Mouse (Mus musculus) testis, adult 10 weeks (tissue): ENCODE measurements around the gene Zfp345. TPM values are rescaled to one million over a fixed set of nuclear protein-coding genes. Genes with fewer than 3 reads are reported as not detected.

Experiments
- polyA plus RNA-seq: library from polyadenylated mRNA; stranded (reverse); fragments of 350-450 nt; fragmentation: Illumina TruSeq; extraction: RNeasy Lipid Tissue Mini Kit (QIAGEN cat#74804); gene quantifications from one replicate; pipeline ENCODE4 v1.2.3, GENCODE M21; 2014; ENCODE audit warnings: low read depth, low replicate concordance

The Zfp345 gene
- polyA plus RNA-seq = 1.1 TPM

DNA sequence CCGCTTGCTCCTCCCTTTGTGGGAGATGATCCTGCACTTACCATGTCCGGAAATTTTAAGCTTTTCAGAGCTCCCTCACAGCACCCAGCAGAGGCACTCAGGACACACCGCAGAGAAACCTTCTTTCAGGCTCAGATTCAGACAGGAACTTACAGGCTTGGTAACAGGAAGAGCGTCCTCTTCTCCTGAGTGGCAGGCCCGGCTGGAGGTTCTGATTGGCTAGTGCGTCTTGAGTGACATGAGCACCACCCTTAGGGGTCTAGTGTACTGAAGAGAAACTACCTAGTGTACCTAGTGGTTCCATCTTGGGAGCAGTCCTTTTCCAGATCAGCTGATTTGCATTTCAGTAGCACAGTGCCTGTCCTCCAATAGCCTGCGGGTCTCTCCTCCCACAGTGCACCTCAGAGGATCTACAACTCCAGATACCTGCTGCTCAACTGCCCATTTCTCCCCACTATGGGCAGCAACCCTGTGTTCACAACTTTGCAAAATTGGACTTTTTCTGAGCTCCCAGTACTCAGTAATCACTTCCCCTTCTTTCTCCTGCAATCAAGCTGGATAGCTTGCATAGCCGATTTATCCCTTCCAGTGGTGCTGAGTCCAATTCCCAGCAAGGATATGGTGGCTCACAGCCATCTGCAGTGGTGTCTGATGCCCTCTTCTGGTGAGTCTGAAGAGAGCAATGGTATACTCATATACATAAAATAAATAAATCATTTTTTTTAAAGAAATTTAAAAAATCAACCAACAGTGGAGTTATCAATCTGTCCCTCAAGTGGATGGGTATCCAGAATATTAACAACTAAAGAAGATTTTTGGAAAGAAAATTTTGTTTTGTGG lies at the start of gene Zfp345:
TSS of gene Zfp345 (minus strand) at position 153 of the 840 bp plus-strand sequence.

DNA sequence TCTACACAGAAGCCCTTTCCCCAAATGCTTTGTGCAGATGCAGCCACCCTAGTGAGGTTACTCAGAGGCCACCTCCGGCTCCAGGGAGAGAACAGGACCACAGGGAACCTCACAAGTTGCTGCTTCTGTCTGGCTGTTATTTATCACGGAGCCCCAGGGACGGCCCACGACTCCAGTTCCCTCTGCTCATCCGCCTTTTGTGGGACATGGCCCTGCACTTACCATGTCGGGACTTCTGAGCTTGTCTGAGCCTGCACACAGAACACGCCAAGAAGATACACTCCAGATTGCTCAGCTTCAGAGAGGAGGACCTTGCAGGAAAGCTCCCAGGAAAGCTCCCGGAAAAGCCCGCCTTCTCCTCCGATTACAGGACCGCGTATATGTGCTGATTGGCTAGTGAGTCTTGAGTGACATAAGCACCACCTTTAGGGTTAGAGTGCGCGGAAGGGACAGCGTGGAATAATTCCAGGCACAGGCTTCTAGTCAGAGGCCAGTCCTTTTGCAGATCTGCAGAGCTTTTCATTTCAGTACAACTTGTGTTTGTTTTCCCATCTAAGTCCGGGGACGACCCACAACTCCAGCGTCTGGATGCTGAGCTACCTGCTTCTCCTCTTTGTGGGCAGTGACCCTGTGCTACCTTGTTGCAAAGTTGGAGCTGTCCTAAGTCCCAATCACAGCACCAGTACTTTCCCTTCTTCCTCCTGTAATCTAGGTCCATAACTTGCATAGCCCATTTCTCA lies 33.5 kb downstream of the Zfp345 start, which contains the start of gene Zfp442:
TSS of gene Zfp442 (minus strand) at position 307 of the 740 bp plus-strand sequence.

Other genes starting within 250 kb of the Zfp345 start
- 9.4 TPM for gene Gm21994, start 229.5 kb downstream of the Zfp345 start, polyA plus RNA-seq
- gene Gm14124, start 227.6 kb downstream of the Zfp345 start, polyA plus RNA-seq = 1.0 TPM
- gene Gm10130, start 161.4 kb downstream of the Zfp345 start, polyA plus RNA-seq = 3.5 TPM
- gene 3300002I08Rik, start 122.3 kb downstream of the Zfp345 start, polyA plus RNA-seq = 6.5 TPM
- 13.3 TPM for gene Zfp442, start 33.6 kb downstream of the Zfp345 start, polyA plus RNA-seq
- gene Cst7, start 85.3 kb upstream of the Zfp345 start, polyA plus RNA-seq = 0.52 TPM
- gene Apmap, start 123.5 kb upstream of the Zfp345 start, polyA plus RNA-seq = 14.6 TPM
- gene Acss1, start 183.4 kb upstream of the Zfp345 start, polyA plus RNA-seq = 5.9 TPM
- not detected for gene Vsx1, start 204.3 kb upstream of the Zfp345 start, polyA plus RNA-seq